Mouse (Mus musculus) limb, embryonic 14.5 days (tissue): ENCODE measurements around the gene Myo10. TPM values are rescaled to one million over a fixed set of nuclear protein-coding genes. Genes with fewer than 3 reads are reported as not detected.

Experiments
- ATAC-seq: fragments of 200-750 bp; cut with Nextera tagmentation; 2 replicates; pipeline ENCODE4 v1.8.0; 2017; ENCODE audit warnings: low read depth, moderate number of reproducible peaks, moderate TSS enrichment; ENCODE audit not compliant: low FRiP score
- DNase-seq: peaks from one replicate; pipeline ENCODE4 v3.0.0-alpha.2; 2015; ENCODE audit warnings: low spot score
- H3K27ac ChIP-seq: fragments of 300-500 bp; sonication (generic); replicated peaks from 2 replicates; pipeline ENCODE4 v1.5.1; 2014; ENCODE audit warnings: low read depth, mild to moderate bottlenecking, low read length, moderate library complexity, mixed read lengths
- H3K27me3 ChIP-seq: fragments of 300-500 bp; sonication (generic); 2 replicates; pipeline ENCODE4 v1.6.1; 2014; ENCODE audit warnings: low read length, mixed read lengths; ENCODE audit not compliant: control insufficient read depth, insufficient read depth
- H3K36me3 ChIP-seq: fragments of 300-500 bp; sonication (generic); 2 replicates; pipeline ENCODE4 v1.6.1; 2014; ENCODE audit warnings: mild to moderate bottlenecking, low read length, moderate library complexity, mixed read lengths; ENCODE audit not compliant: control insufficient read depth, insufficient read depth
- H3K4me1 ChIP-seq: fragments of 300-500 bp; sonication (generic); 2 replicates; pipeline ENCODE4 v1.6.1; 2014; ENCODE audit warnings: antibody characterized with exemption, low read length, mixed read lengths; ENCODE audit not compliant: control insufficient read depth, insufficient read depth
- H3K4me2 ChIP-seq: fragments of 300-500 bp; sonication (generic); replicated peaks from 2 replicates; pipeline ENCODE4 v1.6.1; 2014; ENCODE audit warnings: low read depth, mild to moderate bottlenecking, low read length, moderate library complexity; ENCODE audit not compliant: severe bottlenecking
- H3K4me3 ChIP-seq: fragments of 300-500 bp; sonication (generic); replicated peaks from 2 replicates; pipeline ENCODE4 v1.5.1; 2014; ENCODE audit warnings: low read length
- H3K9ac ChIP-seq: fragments of 300-500 bp; sonication (generic); 2 replicates; pipeline ENCODE4 v1.6.1; 2014; ENCODE audit warnings: mild to moderate bottlenecking, low read depth, low read length, moderate library complexity; ENCODE audit not compliant: severe bottlenecking
- H3K9me3 ChIP-seq: fragments of 300-500 bp; sonication (generic); 2 replicates; pipeline ENCODE4 v1.6.1; 2016; ENCODE audit warnings: low read length; ENCODE audit not compliant: control insufficient read depth
- POLR2A ChIP-seq: fragments of 200-500 bp; IDR thresholded peaks from 2 replicates; pipeline ENCODE4 v1.8.0; 2012; ENCODE audit warnings: inconsistent platforms, mild to moderate bottlenecking, moderate library complexity, borderline replicate concordance; ENCODE audit not compliant: insufficient read depth, insufficient read length; ENCODE audit errors: extremely low read depth
- WGBS: fragments of 180-500 bp; shearing (Covaris S2); extraction: QIAGEN DNeasy Blood & Tissue Kit; methylation state at CpG from one replicate; pipeline ENCODE4 v1.1.7; 2014; 5-methylcytosine and 5-hydroxymethylcytosine counted together
- polyA plus RNA-seq, 2 experiments: library from polyadenylated mRNA; depleted of rRNA in 1 of 2; stranded (reverse) in 1 of 2; unstranded in 1 of 2; fragments of >200 nt; fragmentation: Nextera tagmentation in 1 of 2; extraction: Ambion mirVana in 1 of 2; gene quantifications; 2 replicates each; pipeline versions ENCODE4 v1.2.1 to v1.2.3; 2012 to 2014

Myo10 gene
- polyA plus RNA-seq, 2 experiments: 26.9 to 28.8 TPM

GRCm38 (mm10) chr15:25723281-25724113 is 101.2 kb downstream of the Myo10 start:
- peak; percentile 40 for DNase-seq

GRCm38 (mm10) chr15:25724549-25724948 is 102.2 kb downstream of the Myo10 start:
- no peak overlapping the region for H3K27ac ChIP-seq

More at GRCm38 (mm10) chr15:25723281-25724113, 101.2 kb downstream of the Myo10 start:
- peak; percentile 19; the same call in 1 of the 2 replicates for ATAC-seq
- Histone ChIP-seq H3K36me3 (peaks cover 52% of the 10 kb centered on the region), H3K9ac (no peak overlapping the region), H3K4me2 (no peak overlapping the region), H3K9me3 (no peaks in the 10 kb centered on the region), H3K27me3 (no peaks in the 10 kb centered on the region), H3K4me1 (no peaks in the 10 kb centered on the region), H3K4me3 (no peak overlapping the region), H3K27ac (no peak overlapping the region)
- TF ChIP-seq POLR2A: no peak
- WGBS: 62% methylated on average over 12 of the region's 12 CpGs

GRCm38 (mm10) chr15:25726814-25727213 is 104.5 kb downstream of the Myo10 start:
- no peaks in the 10 kb centered on the region for H3K27me3 ChIP-seq
- DNase-seq (no peak), ATAC-seq (no peak)
- H3K27ac ChIP-seq: no peak overlapping the region
- peaks cover 60% of the 10 kb centered on the region for H3K36me3 ChIP-seq
- 88% methylated on average over 5 of the region's 5 CpGs for WGBS
- no peak for TF ChIP-seq POLR2A
- H3K9me3 ChIP-seq: no peaks in the 10 kb centered on the region
- H3K4me1 ChIP-seq: no peaks in the 10 kb centered on the region
- no peak overlapping the region for H3K9ac ChIP-seq
- H3K4me3 ChIP-seq: no peak overlapping the region
- no peak overlapping the region for H3K4me2 ChIP-seq

More at GRCm38 (mm10) chr15:25724549-25724948, 102.2 kb downstream of the Myo10 start:
- DNase-seq: no peak
- H3K27me3 ChIP-seq: no peaks in the 10 kb centered on the region
- H3K36me3 ChIP-seq: peaks cover 52% of the 10 kb centered on the region
- H3K4me1 ChIP-seq: no peaks in the 10 kb centered on the region
- H3K4me3 ChIP-seq: no peak overlapping the region
- no peak for TF ChIP-seq POLR2A
- ATAC-seq: no peak
- no peak overlapping the region for H3K9ac ChIP-seq
- H3K9me3 ChIP-seq: no peaks in the 10 kb centered on the region
- H3K4me2 ChIP-seq: no peak overlapping the region
- WGBS: 87% methylated on average over 6 of the region's 6 CpGs

GRCm38 (mm10) chr15:25728501-25728900 is 106.2 kb downstream of the Myo10 start:
- H3K36me3 ChIP-seq: peaks cover 54% of the 10 kb centered on the region
- no peak overlapping the region for H3K9ac ChIP-seq
- H3K4me2 ChIP-seq: no peak overlapping the region
- no peaks in the 10 kb centered on the region for H3K4me1 ChIP-seq
- H3K27me3 ChIP-seq: no peaks in the 10 kb centered on the region
- 71% methylated on average over 4 of the region's 4 CpGs for WGBS
- TF ChIP-seq POLR2A: no peak
- H3K9me3 ChIP-seq: no peaks in the 10 kb centered on the region
- ATAC-seq (no peak), DNase-seq (no peak)
- no peak overlapping the region for H3K4me3 ChIP-seq
- H3K27ac ChIP-seq: no peak overlapping the region

GRCm38 (mm10) chr15:25731053-25731452 is 108.7 kb downstream of the Myo10 start:
- ATAC-seq: no peak

More at GRCm38 (mm10) chr15:25731053-25731452, 108.7 kb downstream of the Myo10 start:
- Histone ChIP-seq H3K4me3 (no peak overlapping the region), H3K4me1 (no peaks in the 10 kb centered on the region), H3K9me3 (no peaks in the 10 kb centered on the region), H3K36me3 (peaks cover 47% of the 10 kb centered on the region), H3K9ac (no peak overlapping the region), H3K27ac (no peak overlapping the region), H3K4me2 (no peak overlapping the region), H3K27me3 (no peaks in the 10 kb centered on the region)
- 50% methylated on average over 9 of the region's 9 CpGs for WGBS
- no peak for DNase-seq
- no peak for TF ChIP-seq POLR2A
